In the genomic region with DNA sequence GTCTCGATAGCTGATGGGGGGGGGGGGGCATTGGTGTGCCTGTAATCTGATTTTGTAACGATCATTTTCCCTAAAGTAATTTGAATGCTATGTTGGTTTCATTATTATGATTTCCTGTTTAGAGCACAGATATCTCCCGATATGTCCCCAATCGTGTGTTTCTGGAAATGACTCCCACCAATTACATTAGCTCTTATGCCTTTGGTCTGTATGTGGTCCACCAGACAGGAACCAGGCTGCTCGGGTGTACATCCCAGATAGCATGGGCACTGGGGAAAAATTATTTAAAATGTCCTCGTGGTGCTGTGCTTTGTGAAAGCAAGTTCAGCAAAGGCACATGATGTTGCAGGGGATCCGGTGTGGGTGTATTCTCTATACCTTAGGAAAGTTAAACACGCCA, we compare ENCODE assay signal across 14 mouse cellular contexts.
"Had no signal": no experiment of that assay in that cellular context is flagged by ENCODE, and none has a peak within 500 bp of the region (broad histone marks: within the 10 kb centered on the region; RNA-seq: fewer than 3 reads in every experiment).

No protein-coding gene starts in this region.

- H3K4me2 ChIP-seq: neural tube, embryonic 15.5 days had no signal

- H3K27me3 ChIP-seq: neural tube, embryonic 15.5 days had no signal

- H3K4me3 ChIP-seq: limb, embryonic 10.5 days; midbrain, embryonic 10.5 days; myocyte; neural tube, embryonic 15.5 days had no signal

- H3K36me3 ChIP-seq: limb, embryonic 10.5 days; midbrain, embryonic 10.5 days; neural tube, embryonic 15.5 days had no signal

- H3K9me3 ChIP-seq: limb, embryonic 10.5 days; midbrain, embryonic 10.5 days; neural tube, embryonic 15.5 days had no signal

- H3K27ac ChIP-seq: limb, embryonic 10.5 days; liver, embryonic 14.5 days; midbrain, embryonic 10.5 days; neural tube, embryonic 15.5 days had no signal

- DNase-seq: kidney, adult 18-20 months; kidney, postnatal 14 days; lung, adult 2 months; lung, postnatal 36 days; midbrain, embryonic 14.5 days; right cerebral cortex, adult 18-20 months; right cerebral cortex, postnatal 25 days; thymus, postnatal 4 days had no signal

- H3K9ac ChIP-seq: liver, embryonic 14.5 days; neural tube, embryonic 15.5 days had no signal

- ATAC-seq: lung, postnatal 0 days had no signal
